Comparison of ENCODE assay signal across 14 mouse cellular contexts in genomic region chr6:40465710-40466109, GRCm38 (mm10). TPM values are rescaled to one million over a fixed set of nuclear protein-coding genes. Genes with fewer than 3 reads are reported as not detected.
DNase-seq lines count a peak whose midpoint lies in the region; ATAC-seq and TF ChIP-seq lines count a peak whose summit lies in the region.
"Had no signal": no experiment of that assay in that cellular context is flagged by ENCODE, and none has a peak within 500 bp of the region (broad histone marks: within the 10 kb centered on the region; RNA-seq: fewer than 3 reads in every experiment).

No protein-coding gene starts in this region.

- peak; percentile 40 for TF ChIP-seq CTCF in liver, embryonic 14.5 days (IDR thresholded peaks at IDR 0.05; ENCODE audit: low read depth)
- peak; percentile 22 to 62; a peak in 2 of 4 replicates for TF ChIP-seq CTCF in CH12.LX (conservative IDR thresholded peaks at IDR 0.05 in 1 of 2, IDR thresholded peaks at IDR 0.05 in 1 of 2; ENCODE audit: low read depth in 2 of 2, low read length in 2 of 2)
- TF ChIP-seq CTCF in bone marrow, adult 2 months (IDR thresholded peaks at IDR 0.05; ENCODE audit: control insufficient read depth, insufficient read depth, low read length), result peak; percentile 42

- H3K79me2 ChIP-seq in CH12.LX (replicated peaks; ENCODE audit: control insufficient read depth, extremely low read depth, insufficient read depth, poor library complexity, severe bottlenecking), result no peaks in the 10 kb centered on the region

- no peak for ATAC-seq in liver, embryonic 14.5 days (ENCODE audit: insufficient read depth)
- ATAC-seq in liver, embryonic 11.5 days (replicated peaks; ENCODE audit: low FRiP score), result no peak

- dilution Hi-C loops in CH12.LX (cut with MboI; ENCODE audit: extremely low pct_ligation_motif_present, extremely low pct_unique_long_range_greater_than_20kb, low sequenced_read_pairs), result no loop called here

- H3K9ac ChIP-seq in liver, embryonic 14.5 days (replicated peaks), result no peak overlapping the region
- no peak overlapping the region for H3K9ac ChIP-seq in liver, embryonic 11.5 days (ENCODE audit: low read depth, low read length)
- H3K9ac ChIP-seq in CH12.LX (ENCODE audit: insufficient read depth, low read depth), result no peak overlapping the region
- H3K9ac ChIP-seq: hindbrain, embryonic 13.5 days had no signal

- no peak overlapping the region for H3K4me3 ChIP-seq in liver, embryonic 14.5 days (ENCODE audit: insufficient read depth in 1 of 2, low read depth in 2 of 2, low read length in 2 of 2)
- H3K4me3 ChIP-seq in liver, embryonic 11.5 days (ENCODE audit: low read depth, low read length), result no peak overlapping the region
- no peak overlapping the region for H3K4me3 ChIP-seq in CH12.LX (replicated peaks in 1 of 3; ENCODE audit: low read depth in 2 of 3, low read length in 2 of 3, poor library complexity in 1 of 3)
- no peak overlapping the region for H3K4me3 ChIP-seq in bone marrow, adult 2 months (replicated peaks; ENCODE audit: control insufficient read depth, low read depth, low read length)
- H3K4me3 ChIP-seq: forebrain, embryonic 10.5 days; hindbrain, embryonic 13.5 days had no signal

- no peaks in the 10 kb centered on the region for H3K9me3 ChIP-seq in liver, embryonic 14.5 days (ENCODE audit: control insufficient read depth, low read length)
- no peaks in the 10 kb centered on the region for H3K9me3 ChIP-seq in liver, embryonic 11.5 days (ENCODE audit: control insufficient read depth, low read length)
- no peaks in the 10 kb centered on the region for H3K9me3 ChIP-seq in CH12.LX (replicated peaks; ENCODE audit: low read length)
- H3K9me3 ChIP-seq: forebrain, embryonic 10.5 days; hindbrain, embryonic 13.5 days had no signal

- 32% methylated on average over 6 of the region's 6 CpGs for WGBS in liver, embryonic 14.5 days (ENCODE audit: insufficient replicate concordance)
- 53% methylated on average over 6 of the region's 6 CpGs for WGBS in liver, embryonic 11.5 days
- WGBS in bone marrow, adult 2 months, result 43% methylated on average over 6 of the region's 6 CpGs

- in situ Hi-C loops in CH12.LX (cut with MboI; ENCODE audit: low pct_ligation_motif_present, low pct_unique_long_range_greater_than_20kb, low sequenced_read_pairs), result no loop called here

- H3K4me1 ChIP-seq in liver, embryonic 14.5 days (replicated peaks; ENCODE audit: control insufficient read depth in 2 of 2, insufficient read depth in 2 of 2, low read length in 1 of 2), result no peaks in the 10 kb centered on the region
- H3K4me1 ChIP-seq in liver, embryonic 11.5 days (replicated peaks; ENCODE audit: control insufficient read depth, insufficient read depth, low read length), result no peaks in the 10 kb centered on the region
- H3K4me1 ChIP-seq in CH12.LX (ENCODE audit: control insufficient read depth in 1 of 2, insufficient read depth in 2 of 2), result peaks cover 0 to 11% of the 10 kb centered on the region in 2 experiments; a peak in 2 of 4 replicates
- no peaks in the 10 kb centered on the region for H3K4me1 ChIP-seq in bone marrow, adult 2 months (ENCODE audit: control insufficient read depth, insufficient read depth, low read length)
- H3K4me1 ChIP-seq: hindbrain, embryonic 13.5 days had no signal

- TF ChIP-seq EP300 in liver, embryonic 14.5 days (IDR thresholded peaks at IDR 0.05; ENCODE audit: low read depth), result no peak
- no peak for TF ChIP-seq EP300 in CH12.LX (IDR thresholded peaks at IDR 0.05; ENCODE audit: low read length)

- H3K27me3 ChIP-seq in liver, embryonic 14.5 days (ENCODE audit: control insufficient read depth, insufficient read depth, low read length), result no peaks in the 10 kb centered on the region
- H3K27me3 ChIP-seq in liver, embryonic 11.5 days (replicated peaks; ENCODE audit: control insufficient read depth, insufficient read depth, low read length), result no peaks in the 10 kb centered on the region
- H3K27me3 ChIP-seq in CH12.LX (replicated peaks), result no peaks in the 10 kb centered on the region

- H3K4me2 ChIP-seq in liver, embryonic 14.5 days (ENCODE audit: low read depth), result no peak overlapping the region
- H3K4me2 ChIP-seq in liver, embryonic 11.5 days, result no peak overlapping the region
- no peak overlapping the region for H3K4me2 ChIP-seq in CH12.LX (ENCODE audit: insufficient read depth, low read depth, poor library complexity, severe bottlenecking)
- H3K4me2 ChIP-seq: hindbrain, embryonic 13.5 days had no signal

- peak; percentile 45 for TF ChIP-seq RAD21 in CH12.LX (IDR thresholded peaks at IDR 0.05; ENCODE audit: low read depth, low read length)

- intact Hi-C loops in heart, postnatal 25 days (cut with DNase I), result loop anchor here (5.0 kb wide), 1 partner anchor 653 kb away; the partner anchor contains the start of gene Mrps33

- no peak overlapping the region for H3K27ac ChIP-seq in liver, embryonic 14.5 days
- no peak overlapping the region for H3K27ac ChIP-seq in liver, embryonic 11.5 days (ENCODE audit: low read depth, low read length)
- H3K27ac ChIP-seq in CH12.LX (ENCODE audit: insufficient read depth, low read depth), result no peak overlapping the region
- no peak overlapping the region for H3K27ac ChIP-seq in bone marrow, adult 2 months (ENCODE audit: control insufficient read depth, insufficient read depth, low read depth, low read length, poor library complexity)
- H3K27ac ChIP-seq: forebrain, embryonic 10.5 days; hindbrain, embryonic 13.5 days had no signal

- no peak for TF ChIP-seq POLR2A in CH12.LX (IDR thresholded peaks at IDR 0.05; ENCODE audit: low read depth, low read length)
- no peak for TF ChIP-seq POLR2A in bone marrow, adult 2 months (IDR thresholded peaks at IDR 0.05; ENCODE audit: borderline replicate concordance, control insufficient read depth, low read depth, low read length)

- DNase-seq in liver, embryonic 14.5 days (ENCODE audit: low read depth in 3 of 3, low spot score in 3 of 3), result no peak
- no peak for DNase-seq in liver, embryonic 11.5 days (ENCODE audit: low spot score)
- DNase-seq in CH12.LX (ENCODE audit: extremely low read depth), result peak; percentile 20
- peak; percentile 26 for DNase-seq in retina, postnatal 1 day
- DNase-seq in heart, postnatal 25 days (ENCODE audit: low spot score), result no peak
- DNase-seq in heart, adult 8-10 months (ENCODE audit: low spot score), result no peak
- DNase-seq in frontal cortex, postnatal 25 days (ENCODE audit: low spot score in 2 of 2), result no peak
- DNase-seq: gastrocnemius, postnatal 36 days; left cerebral cortex, postnatal 4 days; right cerebral cortex, postnatal 4 days had no signal

- H3K36me3 ChIP-seq in liver, embryonic 14.5 days (replicated peaks; ENCODE audit: control insufficient read depth, insufficient read depth, low read depth), result no peaks in the 10 kb centered on the region
- H3K36me3 ChIP-seq in liver, embryonic 11.5 days (ENCODE audit: control insufficient read depth, insufficient read depth, low read length), result no peaks in the 10 kb centered on the region
- no peaks in the 10 kb centered on the region for H3K36me3 ChIP-seq in CH12.LX (replicated peaks in 1 of 2; ENCODE audit: control insufficient read depth in 1 of 2, insufficient read depth in 1 of 2, low read length in 1 of 2)
- H3K36me3 ChIP-seq: forebrain, embryonic 10.5 days; hindbrain, embryonic 13.5 days had no signal

RNA-seq across cellular contexts. Expression of gene Ssbp1, which starts 5.4 kb away (rescaled TPM):
- polyA plus RNA-seq in liver, embryonic 14.5 days (2012; rRNA removed), result 15.4 and 37.0 TPM in 2 replicates
- 68.5 and 75.1 TPM in 2 replicates for polyA plus RNA-seq in liver, embryonic 14.5 days (2014; fragmentation: Nextera tagmentation; extraction: Ambion mirVana)
- polyA plus RNA-seq in liver, embryonic 11.5 days (2014; fragmentation: Nextera tagmentation; extraction: Ambion mirVana), result 161 and 179 TPM in 2 replicates
- 70.2 and 84.1 TPM in 2 replicates for total RNA-seq in CH12.LX (2012; rRNA removed)
- total RNA-seq in CH12.LX (2014; rRNA removed), result 109 and 110 TPM in 2 replicates
- 118 and 147 TPM in 2 replicates for polyA plus RNA-seq in CH12.LX (2012; ENCODE audit: insufficient read length, low read depth)
- polyA plus RNA-seq in bone marrow, adult 2 months (2011; ENCODE audit: insufficient read depth, insufficient read length, low replicate concordance, missing spikeins), result 48.1 and 71.7 TPM in 2 replicates
- total RNA-seq in heart, postnatal 25 days (2021), result 10 to 100 TPM; 33.0 to 33.8 TPM
- total RNA-seq in heart, adult 8-10 months (2022), result 10 to 100 TPM; 29.8 to 43.8 (median 33.9) TPM

RNA-seq across cellular contexts. Expression of gene Tas2r137, which starts 25.3 kb away (rescaled TPM):
- not detected in 2 replicates for polyA plus RNA-seq in liver, embryonic 14.5 days (2012; rRNA removed)
- not detected in 2 replicates for polyA plus RNA-seq in liver, embryonic 14.5 days (2014; fragmentation: Nextera tagmentation; extraction: Ambion mirVana)
- not detected in 2 replicates for polyA plus RNA-seq in liver, embryonic 11.5 days (2014; fragmentation: Nextera tagmentation; extraction: Ambion mirVana)
- total RNA-seq in CH12.LX (2012; rRNA removed), result not detected in 2 replicates
- total RNA-seq in CH12.LX (2014; rRNA removed), result not detected in 2 replicates
- polyA plus RNA-seq in CH12.LX (2012; ENCODE audit: insufficient read length, low read depth), result not detected in 2 replicates
- polyA plus RNA-seq in bone marrow, adult 2 months (2011; ENCODE audit: insufficient read depth, insufficient read length, low replicate concordance, missing spikeins), result not detected in 2 replicates
- not detected for total RNA-seq in heart, postnatal 25 days (2021)
- total RNA-seq in heart, adult 8-10 months (2022), result under 1 TPM in 3 of 4 experiments, not detected in 1; 0.25 to 0.28 (median 0.26) TPM
- total RNA-seq: gastrocnemius, postnatal 36 days had no signal
- polyA plus RNA-seq: forebrain, embryonic 10.5 days; hindbrain, embryonic 13.5 days; large intestine, adult 2 months had no signal

RNA-seq across cellular contexts. Expression of gene Wee2, which starts 26.8 kb away (rescaled TPM):
- polyA plus RNA-seq in liver, embryonic 14.5 days (2012; rRNA removed), result not detected in 2 replicates
- not detected in 2 replicates for polyA plus RNA-seq in liver, embryonic 14.5 days (2014; fragmentation: Nextera tagmentation; extraction: Ambion mirVana)
- polyA plus RNA-seq in liver, embryonic 11.5 days (2014; fragmentation: Nextera tagmentation; extraction: Ambion mirVana), result not detected in 2 replicates
- total RNA-seq in CH12.LX (2012; rRNA removed) (not detected in 2 replicates), CH12.LX (2014; rRNA removed) (not detected in 2 replicates)
- not detected in 2 replicates for polyA plus RNA-seq in CH12.LX (2012; ENCODE audit: insufficient read length, low read depth)
- not detected in 2 replicates for polyA plus RNA-seq in bone marrow, adult 2 months (2011; ENCODE audit: insufficient read depth, insufficient read length, low replicate concordance, missing spikeins)
- not detected for total RNA-seq in heart, postnatal 25 days (2021)
- not detected for total RNA-seq in heart, adult 8-10 months (2022)
- total RNA-seq: gastrocnemius, postnatal 36 days; left cerebral cortex, postnatal 4 days had no signal
- polyA plus RNA-seq: large intestine, adult 2 months had no signal

RNA-seq across cellular contexts. Expression of gene Tas2r108, which starts 27.6 kb away (rescaled TPM):
- 0.05 TPM in 1 of 2 replicates, not detected in the other for polyA plus RNA-seq in liver, embryonic 14.5 days (2012; rRNA removed)
- 0.14 TPM in 1 of 2 replicates, not detected in the other for polyA plus RNA-seq in liver, embryonic 14.5 days (2014; fragmentation: Nextera tagmentation; extraction: Ambion mirVana)
- polyA plus RNA-seq in liver, embryonic 11.5 days (2014; fragmentation: Nextera tagmentation; extraction: Ambion mirVana), result not detected in 2 replicates
- total RNA-seq in CH12.LX (2012; rRNA removed), result not detected in 2 replicates
- total RNA-seq in CH12.LX (2014; rRNA removed), result not detected in 2 replicates
- polyA plus RNA-seq in CH12.LX (2012; ENCODE audit: insufficient read length, low read depth), result not detected in 2 replicates
- not detected in 2 replicates for polyA plus RNA-seq in bone marrow, adult 2 months (2011; ENCODE audit: insufficient read depth, insufficient read length, low replicate concordance, missing spikeins)
- total RNA-seq in heart, postnatal 25 days (2021), result not detected
- total RNA-seq in heart, adult 8-10 months (2022), result not detected
- total RNA-seq: gastrocnemius, postnatal 36 days; left cerebral cortex, postnatal 4 days had no signal
- polyA plus RNA-seq: hindbrain, embryonic 13.5 days; large intestine, adult 2 months had no signal

RNA-seq across cellular contexts. Expression of gene E330009J07Rik, which starts 29.8 kb away (rescaled TPM):
- polyA plus RNA-seq in liver, embryonic 14.5 days (2012; rRNA removed), result 0.35 and 0.57 TPM in 2 replicates
- 0.67 and 2.7 TPM in 2 replicates for polyA plus RNA-seq in liver, embryonic 14.5 days (2014; fragmentation: Nextera tagmentation; extraction: Ambion mirVana)
- polyA plus RNA-seq in liver, embryonic 11.5 days (2014; fragmentation: Nextera tagmentation; extraction: Ambion mirVana), result 4.7 and 5.5 TPM in 2 replicates
- total RNA-seq in CH12.LX (2012; rRNA removed) (10.9 and 13.1 TPM in 2 replicates), CH12.LX (2014; rRNA removed) (21.6 and 22.0 TPM in 2 replicates)
- 11.6 and 12.3 TPM in 2 replicates for polyA plus RNA-seq in CH12.LX (2012; ENCODE audit: insufficient read length, low read depth)
- polyA plus RNA-seq in bone marrow, adult 2 months (2011; ENCODE audit: insufficient read depth, insufficient read length, low replicate concordance, missing spikeins), result 1.5 and 3.8 TPM in 2 replicates
- total RNA-seq in heart, postnatal 25 days (2021), result 1 to 10 TPM; 2.7 to 4.0 TPM
- 1 to 10 TPM; 3.7 to 6.1 (median 5.0) TPM for total RNA-seq in heart, adult 8-10 months (2022)

Comparison
In these comparisons a context has a peak if more than half of its experiments do, and no peak if none do; other contexts are left out.
1. DNase-seq: peak in CH12.LX (single experiment) and retina, postnatal 1 day (single experiment); none in liver, embryonic 14.5 days (0 of 3), liver, embryonic 11.5 days (single experiment), heart, postnatal 25 days (single experiment), heart, adult 8-10 months (single experiment) and frontal cortex, postnatal 25 days (0 of 2).
2. Peak in every context shown above with its lines, with median percentiles within 50 percentile points of each other: CTCF ChIP-seq.